Mouse (Mus musculus) hindbrain, embryonic 15.5 days (tissue): ENCODE measurements around the gene Hdac4. TPM values are rescaled to one million over a fixed set of nuclear protein-coding genes. Genes with fewer than 3 reads are reported as not detected.
A peak's percentile ranks its signal among the peaks of the same experiment; 100 is the strongest.

Source experiments
- ATAC-seq: fragments of 200-750 bp; cut with Nextera tagmentation; 2 replicates; pipeline ENCODE4 v1.8.0; 2017; ENCODE audit warnings: low read depth, moderate number of reproducible peaks, moderate TSS enrichment; ENCODE audit not compliant: low FRiP score
- H3K27ac ChIP-seq: fragments of 300-500 bp; sonication (generic); replicated peaks from 2 replicates; pipeline ENCODE4 v1.5.1; 2015; ENCODE audit warnings: mild to moderate bottlenecking, inconsistent platforms
- H3K27me3 ChIP-seq: fragments of 300-500 bp; sonication (generic); 2 replicates; pipeline ENCODE4 v1.6.1; 2015; ENCODE audit warnings: control low read depth, inconsistent platforms
- H3K36me3 ChIP-seq: fragments of 300-500 bp; sonication (generic); 2 replicates; pipeline ENCODE4 v1.6.1; 2015; ENCODE audit warnings: control low read depth, inconsistent platforms
- H3K4me1 ChIP-seq: fragments of 300-500 bp; sonication (generic); replicated peaks from 2 replicates; pipeline ENCODE4 v1.6.1; 2015; ENCODE audit warnings: control low read depth, inconsistent platforms
- H3K4me2 ChIP-seq: fragments of 300-500 bp; sonication (generic); 2 replicates; pipeline ENCODE4 v1.6.1; 2015; ENCODE audit warnings: moderate library complexity, mild to moderate bottlenecking, inconsistent platforms
- H3K4me3 ChIP-seq: fragments of 300-500 bp; sonication (generic); 2 replicates; pipeline ENCODE4 v1.5.1; 2015; ENCODE audit warnings: mild to moderate bottlenecking, inconsistent platforms
- H3K9ac ChIP-seq: fragments of 300-500 bp; sonication (generic); 2 replicates; pipeline ENCODE4 v1.6.1; 2015; ENCODE audit warnings: inconsistent platforms
- H3K9me3 ChIP-seq: fragments of 300-500 bp; sonication (generic); 2 replicates; pipeline ENCODE4 v1.6.1; 2016; ENCODE audit warnings: control low read depth, inconsistent platforms
- WGBS: fragments of 180-500 bp; shearing (Covaris S2); methylation state at CpG from one replicate; pipeline ENCODE4 v1.1.7; 2015; 5-methylcytosine and 5-hydroxymethylcytosine counted together
- polyA plus RNA-seq: library from polyadenylated mRNA; unstranded; fragments of >200 nt; fragmentation: Nextera tagmentation; extraction: Ambion mirVana; gene quantifications from 2 replicates; pipeline ENCODE4 v1.2.1, GENCODE M21; 2015

Hdac4 gene
- polyA plus RNA-seq, 1 experiment from 2014 or later: 32.4 TPM

DNA sequence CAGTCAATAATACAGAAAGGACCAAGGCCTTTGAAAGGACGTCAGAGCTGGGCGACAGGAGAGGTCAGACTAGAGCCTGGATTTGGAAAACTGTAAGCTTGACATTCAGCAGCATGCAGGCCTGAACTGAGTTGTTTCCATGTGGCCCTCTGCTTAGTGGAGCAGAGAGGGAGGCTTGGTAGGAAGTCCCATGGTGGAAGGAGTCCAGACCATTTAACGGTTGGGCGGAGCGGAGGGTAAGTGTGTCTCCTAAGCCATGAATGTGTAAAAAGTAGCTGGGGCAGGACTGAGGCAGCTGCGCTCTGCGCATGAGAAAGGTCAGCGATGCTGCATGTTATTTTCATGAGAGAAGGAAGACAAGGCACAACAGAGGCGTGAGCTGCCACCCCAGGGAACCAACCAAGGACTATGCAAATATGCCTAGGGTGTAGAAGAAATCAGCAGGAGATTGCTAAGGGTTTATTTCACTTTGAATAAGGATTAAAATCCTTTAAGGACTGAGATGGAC is 201.8 kb downstream of the Hdac4 start:
- Histone ChIP-seq H3K27me3 (no peaks in the 10 kb centered on the region), H3K36me3 (peaks cover 28% of the 10 kb centered on the region), H3K4me2 (no peak overlapping the region), H3K9ac (no peak overlapping the region), H3K9me3 (no peaks in the 10 kb centered on the region), H3K27ac (no peak overlapping the region), H3K4me1 (no peaks in the 10 kb centered on the region), H3K4me3 (no peak overlapping the region)
- 68% methylated on average over 9 of the region's 9 CpGs for WGBS
- ATAC-seq: no peak

DNA sequence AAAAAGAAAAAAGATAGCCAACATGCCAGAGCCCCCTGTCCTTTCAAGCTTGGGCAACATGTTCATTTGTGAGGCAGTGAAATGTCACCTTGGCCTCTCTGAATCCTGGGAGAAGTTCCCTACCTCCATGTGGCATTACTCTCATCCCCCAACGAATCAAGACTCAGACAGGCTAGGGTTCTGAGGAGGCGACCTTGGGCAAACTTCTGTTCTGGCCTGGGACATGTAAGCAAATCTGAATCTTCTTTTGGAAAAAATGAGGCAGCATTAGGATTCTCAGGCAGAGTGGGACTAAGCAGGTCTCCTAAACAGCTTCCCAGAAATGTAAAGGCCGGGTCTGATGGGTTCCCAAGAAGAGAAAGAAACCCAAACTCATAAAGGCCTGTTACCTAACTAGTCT is 202.8 kb downstream of the Hdac4 start:
- WGBS: 87% methylated on average over 3 of the region's 3 CpGs
- H3K27me3 ChIP-seq: no peaks in the 10 kb centered on the region
- H3K9ac ChIP-seq: no peak overlapping the region

DNA sequence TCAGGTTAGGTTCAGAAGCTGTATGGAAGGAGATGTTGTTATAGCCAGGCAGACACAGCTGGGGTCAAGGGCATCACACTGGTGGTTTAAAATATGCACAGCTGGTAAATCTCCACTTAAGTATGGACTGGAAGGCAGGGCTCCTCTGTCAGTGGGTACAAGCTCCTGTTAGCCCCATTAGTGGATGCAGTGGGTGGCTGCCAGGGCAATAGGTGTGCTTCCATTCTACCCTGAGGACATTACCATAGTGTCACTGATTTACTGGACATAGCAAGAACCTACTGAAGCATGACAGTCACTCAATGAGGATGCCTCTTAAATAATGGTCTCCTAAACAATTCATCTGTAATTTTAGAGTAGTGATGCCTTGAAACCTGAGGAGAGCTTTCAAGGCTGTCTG is 203.9 kb downstream of the Hdac4 start:
- Histone ChIP-seq H3K4me2 (no peak overlapping the region), H3K9me3 (no peaks in the 10 kb centered on the region), H3K27ac (no peak overlapping the region), H3K4me3 (no peak overlapping the region), H3K27me3 (no peaks in the 10 kb centered on the region), H3K36me3 (peaks cover 28% of the 10 kb centered on the region), H3K4me1 (no peaks in the 10 kb centered on the region), H3K9ac (no peak overlapping the region)
- no peak for ATAC-seq

More for the DNA sequence above, 202.8 kb downstream of the Hdac4 start:
- peaks cover 28% of the 10 kb centered on the region for H3K36me3 ChIP-seq
- H3K4me1 ChIP-seq: no peaks in the 10 kb centered on the region
- H3K4me3 ChIP-seq: no peak overlapping the region
- no peak for ATAC-seq
- H3K4me2 ChIP-seq: no peak overlapping the region
- H3K9me3 ChIP-seq: no peaks in the 10 kb centered on the region
- H3K27ac ChIP-seq: no peak overlapping the region

DNA sequence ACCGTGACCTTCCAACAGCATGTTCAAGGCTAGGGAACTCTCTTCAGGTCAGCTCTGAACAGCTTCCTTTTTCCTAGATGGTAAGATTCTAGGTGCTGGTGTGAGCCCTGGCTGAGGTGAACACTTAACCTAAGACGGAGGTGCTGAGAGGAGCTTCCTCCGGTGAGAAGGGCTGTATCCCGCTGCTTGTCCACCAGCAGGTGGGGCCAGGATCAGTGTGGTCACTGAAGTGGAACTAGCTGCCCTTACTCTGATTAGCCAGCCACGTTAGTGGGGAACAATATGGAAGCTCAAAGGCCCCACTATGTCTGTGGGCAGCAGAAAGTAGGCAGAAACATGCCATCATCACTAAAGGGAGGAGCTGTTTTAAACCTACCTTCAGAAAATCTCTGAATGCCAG is 204.6 kb downstream of the Hdac4 start:
- peaks cover 30% of the 10 kb centered on the region for H3K36me3 ChIP-seq
- no peaks in the 10 kb centered on the region for H3K4me1 ChIP-seq
- H3K27me3 ChIP-seq: no peaks in the 10 kb centered on the region
- no peak overlapping the region for H3K27ac ChIP-seq
- no peaks in the 10 kb centered on the region for H3K9me3 ChIP-seq
- H3K4me3 ChIP-seq: no peak overlapping the region
- no peak for ATAC-seq
- no peak overlapping the region for H3K4me2 ChIP-seq
- WGBS: 73% methylated on average over 5 of the region's 5 CpGs
- no peak overlapping the region for H3K9ac ChIP-seq

DNA sequence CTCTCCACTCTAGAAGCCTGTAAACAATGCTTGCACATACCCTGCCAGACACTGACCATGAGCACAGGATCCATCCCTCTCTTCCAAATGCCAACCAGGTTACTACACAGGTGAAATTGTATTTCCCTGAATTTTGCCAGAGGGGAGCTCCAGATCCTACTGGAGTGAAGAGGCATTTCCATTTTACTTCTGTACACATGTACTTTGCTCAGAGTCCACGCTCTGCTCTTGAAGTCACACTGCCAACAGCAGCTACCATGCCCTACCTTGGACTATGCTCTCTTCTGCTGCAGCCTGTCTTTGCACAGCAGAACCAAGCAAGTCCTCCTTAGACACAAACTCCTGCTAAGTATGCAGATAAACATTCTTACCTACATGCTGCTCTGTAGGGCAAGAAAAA is 206.6 kb downstream of the Hdac4 start:
- H3K36me3 ChIP-seq: peaks cover 43% of the 10 kb centered on the region
- H3K4me3 ChIP-seq: no peak overlapping the region
- no peak overlapping the region for H3K4me2 ChIP-seq
- no peaks in the 10 kb centered on the region for H3K27me3 ChIP-seq
- H3K4me1 ChIP-seq: no peaks in the 10 kb centered on the region
- no peak overlapping the region for H3K27ac ChIP-seq
- whole genome bisulfite sequencing: 97% methylated on average over 1 of the region's 1 CpGs
- H3K9me3 ChIP-seq: no peaks in the 10 kb centered on the region
- no peak for ATAC-seq
- no peak overlapping the region for H3K9ac ChIP-seq

DNA sequence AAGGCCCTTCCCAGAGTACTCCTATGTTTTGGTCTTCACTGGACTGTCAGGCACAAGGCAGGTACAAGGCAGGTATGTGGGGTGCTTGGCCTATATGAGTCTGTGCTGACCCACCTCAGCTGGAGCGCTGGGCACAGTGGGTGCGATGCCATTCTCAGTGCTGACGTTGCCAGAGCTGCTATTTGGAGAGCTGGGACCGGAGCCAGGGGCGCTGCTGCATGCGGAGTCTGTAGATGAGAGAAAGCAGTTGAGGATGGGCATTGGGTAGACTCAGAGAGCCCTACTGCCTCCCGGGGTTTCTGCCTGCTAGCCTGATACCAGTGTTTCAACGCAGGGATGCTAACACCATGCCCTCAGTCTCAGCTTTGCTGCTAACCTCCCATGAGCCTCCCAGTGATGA is 208.1 kb downstream of the Hdac4 start:
- no peaks in the 10 kb centered on the region for H3K9me3 ChIP-seq
- no peaks in the 10 kb centered on the region for H3K4me1 ChIP-seq
- no peak overlapping the region for H3K4me3 ChIP-seq
- no peak overlapping the region for H3K27ac ChIP-seq
- H3K9ac ChIP-seq: no peak overlapping the region
- H3K4me2 ChIP-seq: no peak overlapping the region
- H3K27me3 ChIP-seq: no peaks in the 10 kb centered on the region
- peaks cover 50% of the 10 kb centered on the region for H3K36me3 ChIP-seq
- WGBS: 78% methylated on average over 8 of the region's 8 CpGs
- ATAC-seq: no peak

DNA sequence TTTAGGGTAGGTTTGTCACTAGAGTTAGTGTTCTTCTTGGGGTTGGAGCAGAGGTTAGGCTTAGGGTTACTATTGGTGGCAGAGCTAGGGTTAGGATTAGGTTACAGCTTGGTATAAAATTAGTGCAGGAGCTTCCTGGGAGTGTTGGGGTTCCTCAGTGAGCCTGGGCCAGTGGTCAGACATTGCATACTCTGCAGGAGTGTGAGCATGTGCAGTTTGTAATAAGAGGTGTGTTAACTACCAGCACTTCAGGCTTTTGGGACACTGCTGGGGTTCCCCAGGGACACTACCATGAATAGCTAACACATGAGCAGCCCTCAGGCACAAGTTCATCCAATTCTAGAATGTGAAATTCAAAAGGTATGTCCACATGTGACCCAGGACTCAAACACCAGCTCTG is 209.7 kb downstream of the Hdac4 start:
- H3K27me3 ChIP-seq: no peaks in the 10 kb centered on the region
- no peak overlapping the region for H3K4me2 ChIP-seq
- H3K27ac ChIP-seq: no peak overlapping the region
- no peaks in the 10 kb centered on the region for H3K9me3 ChIP-seq
- H3K9ac ChIP-seq: no peak overlapping the region
- no peak overlapping the region for H3K4me3 ChIP-seq
- peaks cover 54% of the 10 kb centered on the region for H3K36me3 ChIP-seq
- no peaks in the 10 kb centered on the region for H3K4me1 ChIP-seq
- no peak for ATAC-seq

DNA sequence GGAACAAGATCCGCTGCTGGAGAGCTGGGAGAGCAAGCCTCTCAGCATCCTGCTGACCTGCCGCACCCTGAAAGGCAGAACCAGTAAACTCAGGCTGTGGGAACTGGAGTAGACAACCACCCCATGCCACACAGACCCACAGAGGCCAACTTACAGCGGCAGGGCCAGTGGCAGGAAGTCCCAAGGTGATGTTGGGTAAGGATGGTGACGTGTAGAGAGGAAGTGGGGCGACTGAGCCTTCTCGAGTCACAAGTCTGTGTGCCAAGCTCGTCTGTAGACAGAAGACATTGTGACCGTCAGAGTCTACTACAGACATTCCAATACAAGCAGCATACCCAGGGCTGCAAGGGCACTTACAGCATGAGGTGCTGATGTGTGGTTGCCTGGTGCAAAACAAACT is 211.0 kb downstream of the Hdac4 start:
- H3K4me3 ChIP-seq: no peak overlapping the region
- no peak overlapping the region for H3K4me2 ChIP-seq
- H3K36me3 ChIP-seq: peaks cover 43% of the 10 kb centered on the region
- no peaks in the 10 kb centered on the region for H3K4me1 ChIP-seq
- no peaks in the 10 kb centered on the region for H3K9me3 ChIP-seq
- H3K27me3 ChIP-seq: no peaks in the 10 kb centered on the region
- no peak for ATAC-seq
- no peak overlapping the region for H3K27ac ChIP-seq
- H3K9ac ChIP-seq: no peak overlapping the region
- WGBS: 92% methylated on average over 8 of the region's 8 CpGs

DNA sequence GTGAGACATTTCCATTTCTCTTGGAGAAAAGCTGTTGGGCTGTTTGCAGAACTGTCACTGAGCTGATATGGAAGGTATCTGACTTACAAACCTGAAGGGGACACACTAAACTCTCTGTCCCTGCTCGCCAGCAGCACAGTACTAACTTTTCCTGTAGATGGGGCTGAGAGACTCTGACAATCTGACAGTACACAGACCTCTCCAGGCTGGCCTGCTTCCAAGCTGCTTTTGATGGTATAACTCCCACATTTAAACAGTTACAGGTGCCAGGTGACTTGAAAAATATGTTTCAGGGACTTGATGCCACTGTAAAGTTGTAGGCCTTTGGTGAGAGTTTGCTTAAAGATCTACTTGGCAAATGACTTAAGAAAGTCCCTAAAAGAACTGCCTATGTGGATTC is 214.1 kb downstream of the Hdac4 start:
- Histone ChIP-seq H3K36me3 (peaks cover 36% of the 10 kb centered on the region), H3K27ac (no peak overlapping the region), H3K9me3 (no peaks in the 10 kb centered on the region), H3K27me3 (no peaks in the 10 kb centered on the region), H3K4me1 (peaks cover 6% of the 10 kb centered on the region), H3K9ac (no peak overlapping the region), H3K4me2 (no peak overlapping the region), H3K4me3 (no peak overlapping the region)
- no peak for ATAC-seq
- 65% methylated on average over 1 of the region's 1 CpGs for WGBS

DNA sequence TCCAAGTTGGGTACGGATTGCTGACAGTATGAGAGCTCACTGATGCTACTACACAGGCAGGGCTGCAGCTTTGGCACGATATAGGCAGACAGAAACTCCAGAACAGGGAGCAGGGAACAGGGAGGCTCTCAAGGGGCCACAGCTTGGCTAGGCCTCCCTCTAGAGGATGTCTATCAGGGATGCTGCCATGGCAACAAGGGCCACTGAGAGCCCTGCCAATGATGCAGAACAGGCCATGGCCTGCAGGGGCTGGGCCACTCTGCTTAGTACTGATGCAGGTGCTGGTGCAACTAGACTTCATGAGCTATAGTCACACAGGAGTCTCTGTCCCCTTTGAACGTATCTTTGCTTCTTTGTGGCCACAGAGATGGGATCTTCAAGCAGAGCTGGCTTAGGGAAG is 217.1 kb downstream of the Hdac4 start:
- 58% methylated on average over 3 of the region's 3 CpGs for WGBS
- no peak overlapping the region for H3K27ac ChIP-seq
- H3K36me3 ChIP-seq: peaks cover 35% of the 10 kb centered on the region
- peak; percentile 56; the same call in 1 of the 2 replicates for ATAC-seq
- H3K27me3 ChIP-seq: no peaks in the 10 kb centered on the region
- no peak overlapping the region for H3K4me2 ChIP-seq
- no peak overlapping the region for H3K4me3 ChIP-seq
- H3K4me1 ChIP-seq: peaks cover 6% of the 10 kb centered on the region
- H3K9me3 ChIP-seq: no peaks in the 10 kb centered on the region
- H3K9ac ChIP-seq: no peak overlapping the region

DNA sequence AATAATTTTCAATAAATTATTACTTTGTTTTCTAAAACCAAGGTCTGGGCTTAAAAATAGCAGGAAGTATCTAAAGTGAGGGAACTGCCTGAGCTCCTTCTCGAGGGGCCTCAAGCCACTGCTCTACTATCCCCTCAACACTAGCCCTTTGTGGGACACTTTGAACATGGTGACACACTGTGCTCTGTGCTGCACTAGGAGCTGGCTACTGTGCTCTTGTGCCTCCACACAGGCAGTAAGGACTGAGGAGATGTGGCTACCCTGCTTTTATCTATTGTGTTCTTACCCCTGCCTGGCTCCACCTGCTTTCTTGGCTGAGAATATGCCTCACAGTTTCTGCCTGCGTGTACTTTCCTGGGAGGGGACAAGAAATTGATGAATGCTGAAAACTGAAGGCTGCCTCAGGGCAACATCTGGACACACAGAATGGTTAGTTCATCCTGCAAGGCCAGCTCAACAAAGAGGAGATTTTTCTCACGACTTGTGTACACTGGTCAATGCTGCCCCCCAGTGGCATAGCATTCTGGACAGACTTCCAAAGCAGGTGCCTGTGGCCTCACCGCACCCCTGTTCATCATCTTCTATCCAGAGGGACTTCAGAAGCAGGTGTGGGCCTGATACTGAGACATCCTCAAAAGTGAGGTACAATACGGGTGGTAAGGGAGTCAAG is 226.7 kb downstream of the Hdac4 start:
- 56% methylated on average over 5 of the region's 5 CpGs for WGBS
- peak; percentile 50; the same call in 1 of the 2 replicates for ATAC-seq
- H3K4me2 ChIP-seq: no peak overlapping the region
- no peaks in the 10 kb centered on the region for H3K4me1 ChIP-seq
- no peaks in the 10 kb centered on the region for H3K27me3 ChIP-seq
- no peak overlapping the region for H3K4me3 ChIP-seq
- no peak overlapping the region for H3K9ac ChIP-seq
- no peaks in the 10 kb centered on the region for H3K9me3 ChIP-seq
- H3K36me3 ChIP-seq: peaks cover 55% of the 10 kb centered on the region
- H3K27ac ChIP-seq: no peak overlapping the region

DNA sequence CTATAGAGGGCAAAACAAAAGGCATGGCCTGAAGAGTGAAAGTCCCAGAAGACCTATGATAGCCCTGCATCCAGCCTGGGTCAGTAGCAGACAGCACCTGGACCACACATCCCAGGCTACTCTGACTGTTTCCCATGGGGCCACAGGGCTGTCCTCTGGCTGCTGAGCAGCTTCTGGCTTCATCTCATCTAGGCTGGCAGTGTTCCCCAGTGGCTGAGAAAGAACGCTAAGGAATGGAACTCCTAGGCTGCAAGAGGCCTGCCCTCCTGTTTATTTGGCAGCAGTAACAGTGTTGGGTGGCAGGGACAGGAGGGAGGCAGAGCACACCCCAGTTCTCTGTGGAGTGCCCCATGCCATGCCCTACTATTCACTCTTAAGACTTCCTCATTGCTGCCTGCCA is 228.5 kb downstream of the Hdac4 start:
- H3K4me3 ChIP-seq: no peak overlapping the region
- WGBS: 81% methylated on average over 1 of the region's 1 CpGs
- no peak for ATAC-seq
- no peaks in the 10 kb centered on the region for H3K27me3 ChIP-seq
- H3K9ac ChIP-seq: no peak overlapping the region
- no peaks in the 10 kb centered on the region for H3K9me3 ChIP-seq
- no peaks in the 10 kb centered on the region for H3K4me1 ChIP-seq
- no peak overlapping the region for H3K4me2 ChIP-seq
- H3K36me3 ChIP-seq: peaks cover 46% of the 10 kb centered on the region
- H3K27ac ChIP-seq: no peak overlapping the region
